Mouse (Mus musculus): ENCODE measurements at regions not wholly inside any gene's neighbourhood (a gene's known extent, or its start where the extent isn't known, plus 50 kb on each side); places are given as distances from the start of the nearest gene placed in this dataset.

DNA sequence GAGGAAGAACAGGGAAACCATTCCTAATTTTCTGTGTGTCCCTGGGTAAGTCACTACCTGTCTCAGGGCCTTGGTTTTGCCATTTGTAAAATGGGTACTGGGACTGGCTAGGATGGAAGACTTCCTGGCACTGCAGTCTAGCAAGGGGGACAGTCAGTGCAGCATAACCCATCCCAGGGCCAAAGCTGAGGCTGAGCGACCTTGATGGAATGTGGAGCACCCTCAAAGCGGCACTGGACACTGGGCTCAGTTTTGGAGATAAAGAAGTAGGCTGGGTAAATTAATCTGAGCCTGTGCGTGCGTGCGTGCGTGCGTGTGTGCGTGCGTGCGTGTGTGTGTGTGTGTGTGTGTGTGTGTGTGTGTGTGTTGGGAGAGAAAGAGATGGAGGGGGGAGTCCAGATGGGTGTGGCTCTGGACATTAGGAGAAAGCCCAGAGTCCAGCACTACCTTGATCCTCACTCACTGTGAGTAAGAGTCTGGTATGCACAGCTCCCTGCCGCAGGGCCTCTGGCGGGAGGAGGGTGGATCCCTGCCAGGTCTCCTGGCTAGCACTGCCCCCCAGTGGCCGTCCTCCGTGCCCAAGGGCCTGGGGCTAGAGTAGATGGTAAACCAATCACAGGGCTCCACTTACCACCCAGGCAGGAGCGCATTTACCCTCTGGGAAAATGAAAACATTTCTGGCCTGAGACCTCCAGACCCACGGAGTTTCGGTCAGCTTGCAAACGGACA is 320.3 kb upstream of the Dio3 start:
- peak; percentile 73 for DNase-seq

DNA sequence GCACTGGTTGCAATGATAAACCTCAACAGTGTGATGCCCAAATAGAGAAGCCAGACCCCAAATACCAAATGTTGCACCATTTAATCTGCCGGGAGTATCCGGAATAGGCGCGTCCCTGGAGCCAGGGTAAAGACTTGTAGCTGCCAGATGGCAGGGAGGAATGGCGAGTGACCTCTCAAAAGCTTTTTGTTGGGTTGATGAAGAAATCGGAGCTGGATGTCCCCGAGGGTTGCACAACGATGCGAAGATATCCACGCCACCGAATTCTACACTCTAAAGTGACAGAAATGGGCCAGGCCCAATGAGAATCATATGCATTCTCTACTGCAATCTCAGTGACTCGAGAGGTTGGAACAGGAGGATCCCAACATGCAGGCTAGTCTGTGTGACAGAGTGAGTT is 312.1 kb upstream of the Dio3 start:
- DNase-seq: peak; percentile 20

DNA sequence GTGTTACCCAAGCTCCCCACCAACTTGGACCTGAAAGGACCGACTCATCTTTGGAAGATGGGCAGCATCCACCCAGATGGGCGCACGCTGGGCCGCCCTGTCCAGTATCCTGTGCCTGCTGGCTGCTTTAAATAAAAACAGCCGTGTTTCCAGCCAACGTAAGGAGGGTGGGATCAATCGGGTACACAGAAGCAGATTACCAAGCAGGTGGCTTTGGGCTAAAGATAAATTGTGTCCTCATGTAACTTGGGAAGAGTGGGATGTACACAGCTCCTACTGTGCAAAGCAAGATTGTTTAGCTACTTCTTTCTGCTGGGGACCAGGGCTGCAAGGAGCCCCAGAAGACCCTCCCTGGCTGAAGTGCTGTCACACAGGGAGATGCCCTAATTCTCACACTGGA is 310.6 kb upstream of the Dio3 start:
- no peak for DNase-seq

DNA sequence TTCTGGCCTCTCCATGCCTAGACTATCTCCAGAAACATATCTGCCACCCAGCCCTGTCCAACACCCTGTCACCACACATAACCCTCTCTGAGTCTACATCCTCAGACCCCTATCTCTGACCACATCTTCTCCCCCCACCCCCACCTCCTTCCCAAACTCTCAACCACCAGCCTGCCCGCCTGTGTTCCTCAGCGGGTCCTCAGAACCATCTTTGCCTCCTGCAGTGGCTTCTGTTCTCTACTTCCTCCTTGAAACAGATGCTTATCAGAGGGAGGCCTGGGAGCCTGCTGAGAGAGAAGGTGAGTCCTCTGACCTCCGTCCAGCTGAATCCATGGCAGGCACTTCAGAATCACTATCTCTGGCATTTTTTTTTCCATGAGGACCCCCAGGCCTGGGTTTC is 307.4 kb upstream of the Dio3 start:
- no peak for DNase-seq

DNA sequence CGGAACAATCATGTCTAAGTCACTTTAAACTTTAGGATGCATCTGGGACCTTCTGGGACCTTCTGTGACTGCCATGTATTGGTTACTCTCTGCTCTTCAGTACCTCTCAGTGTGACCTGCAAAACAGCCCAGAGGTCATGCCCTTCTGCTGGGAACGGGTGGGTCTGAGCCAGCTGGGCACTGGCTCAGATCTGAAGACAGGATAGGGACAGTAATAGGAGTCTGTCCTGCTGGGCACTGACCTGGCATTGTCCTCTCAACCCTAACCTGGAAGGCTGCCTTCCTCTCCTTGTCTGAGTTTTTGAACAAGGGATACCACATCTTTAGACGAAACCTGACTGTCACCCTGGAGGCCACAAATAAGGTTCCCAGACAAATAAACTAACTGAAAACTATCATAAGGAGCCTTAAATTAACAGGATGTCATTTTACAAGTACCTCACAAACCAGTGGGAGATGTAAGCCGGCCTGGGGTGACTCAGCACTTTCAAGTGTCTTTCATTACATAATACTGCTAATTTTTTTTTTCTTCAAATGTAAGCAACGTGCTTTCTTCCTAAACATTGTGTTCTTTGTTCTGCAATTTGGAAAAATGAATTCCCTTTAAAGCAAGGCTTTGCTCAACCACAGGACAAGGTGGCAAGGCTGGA is 306.4 kb upstream of the Dio3 start:
- DNase-seq: peak; percentile 61

DNA sequence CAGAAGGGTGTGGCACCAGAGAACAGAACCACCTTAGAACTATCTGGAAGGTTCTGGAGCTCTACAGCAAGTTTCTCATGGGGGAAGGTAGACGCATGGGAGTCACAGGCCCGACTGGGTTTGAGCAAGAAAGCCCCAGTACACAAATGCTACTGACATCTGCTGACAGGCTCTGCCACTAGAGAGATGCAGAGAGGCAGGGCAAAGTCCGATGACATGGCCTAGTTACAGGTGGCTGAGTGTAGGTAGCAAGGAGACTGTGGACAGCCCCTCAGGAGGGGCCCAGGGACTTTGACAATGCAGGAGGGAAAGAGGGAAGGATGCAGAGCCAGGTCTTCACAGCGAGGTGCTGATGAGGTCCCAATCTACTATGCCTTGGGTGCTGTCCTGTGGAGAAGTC is 305.3 kb upstream of the Dio3 start:
- DNase-seq: no peak

DNA sequence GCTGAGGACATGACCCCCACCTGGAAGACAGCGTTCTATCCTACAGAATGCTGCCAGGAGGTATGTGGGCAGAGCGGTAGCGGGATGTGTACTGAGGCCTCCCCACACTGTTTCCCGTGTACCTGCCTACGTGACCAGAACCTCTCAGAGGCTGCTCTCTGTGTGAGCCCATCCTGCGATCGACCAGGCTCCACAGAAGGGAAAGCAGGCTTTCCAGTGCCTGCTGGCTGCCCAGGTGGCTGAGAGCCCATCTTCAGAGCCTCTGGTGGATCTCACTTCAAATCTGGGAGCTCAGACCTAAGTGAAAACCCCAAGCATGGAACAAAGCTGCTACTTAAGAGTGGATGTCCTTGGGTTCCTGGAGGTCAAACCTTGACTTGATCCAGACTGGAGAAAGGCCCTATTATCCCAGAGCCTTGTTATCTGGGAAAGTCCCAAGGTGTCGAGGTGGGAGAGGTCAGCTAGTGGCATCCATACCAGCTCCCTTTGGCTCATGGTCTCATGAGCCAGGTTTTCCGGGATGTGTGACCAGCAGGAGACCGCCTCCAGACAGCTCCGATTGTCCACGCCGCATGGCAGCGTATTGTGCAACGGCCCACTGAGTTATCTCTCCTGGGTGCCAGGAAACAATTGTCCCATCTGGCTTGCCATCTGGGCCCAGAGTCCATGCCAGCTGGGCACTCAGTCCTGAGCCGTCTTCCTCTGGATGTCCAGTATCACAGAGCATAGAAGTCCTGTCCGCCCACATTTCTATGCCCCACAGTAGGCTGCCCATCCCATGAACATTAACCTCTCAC is 303.5 kb upstream of the Dio3 start:
- DNase-seq: no peak

DNA sequence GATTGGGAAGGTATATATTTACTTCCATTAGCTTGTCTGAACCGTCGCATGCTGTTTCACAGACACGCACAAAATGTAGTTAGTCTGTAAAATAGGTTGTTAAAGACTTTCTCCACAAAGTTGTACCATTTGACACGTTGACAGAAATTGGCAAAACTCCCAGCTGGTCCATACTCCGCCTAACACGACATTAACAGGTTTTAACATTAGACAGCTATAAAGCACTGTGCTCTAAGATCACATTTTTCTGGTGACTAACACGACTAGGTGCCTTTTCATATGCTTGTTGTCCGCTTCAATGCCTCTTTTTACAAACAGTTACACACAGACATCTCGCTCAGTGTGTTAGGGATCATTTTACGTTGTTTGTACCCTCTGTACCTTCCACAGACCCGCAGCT is 294.2 kb upstream of the Dio3 start:
- no peak for DNase-seq

DNA sequence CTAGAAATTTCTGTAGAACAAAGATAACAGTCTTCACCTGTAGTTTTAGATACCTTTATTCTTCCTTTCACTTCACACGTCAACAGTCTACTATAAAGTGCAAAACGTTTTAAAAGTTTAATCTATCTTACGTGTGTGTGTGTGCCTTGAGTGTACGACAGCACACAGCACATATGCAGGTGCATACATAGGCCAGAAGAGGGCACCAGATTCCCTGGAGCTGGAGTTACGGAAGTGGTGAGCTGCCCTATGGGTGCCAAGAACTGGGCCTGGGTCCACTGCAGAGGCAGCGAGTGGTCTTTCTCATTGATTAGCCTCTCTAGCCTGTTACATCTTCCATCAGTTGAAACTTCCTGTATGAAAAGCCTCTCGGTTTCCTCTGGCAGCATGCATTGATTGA is 285.5 kb upstream of the Dio3 start:
- no peak for DNase-seq

DNA sequence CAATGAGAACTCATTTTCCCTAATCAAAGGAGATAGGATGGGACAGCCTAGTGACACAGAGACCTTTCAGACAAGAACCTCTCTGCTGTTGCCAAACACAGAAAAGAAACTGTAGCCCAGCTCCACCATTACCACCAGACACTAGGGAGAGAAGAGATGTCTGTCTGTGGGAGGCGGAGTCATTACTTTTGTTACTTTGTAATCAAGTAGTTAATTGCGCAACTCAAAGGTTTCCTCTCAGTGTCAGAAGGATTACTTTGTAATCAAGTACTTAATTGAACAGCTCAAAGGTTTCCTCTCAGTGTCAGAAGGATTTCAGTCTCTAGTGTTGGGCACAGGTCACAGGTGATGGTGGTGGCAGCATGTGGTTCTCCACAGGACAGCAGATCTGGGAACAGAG is 276.2 kb upstream of the Dio3 start:
- no peak for DNase-seq

DNA sequence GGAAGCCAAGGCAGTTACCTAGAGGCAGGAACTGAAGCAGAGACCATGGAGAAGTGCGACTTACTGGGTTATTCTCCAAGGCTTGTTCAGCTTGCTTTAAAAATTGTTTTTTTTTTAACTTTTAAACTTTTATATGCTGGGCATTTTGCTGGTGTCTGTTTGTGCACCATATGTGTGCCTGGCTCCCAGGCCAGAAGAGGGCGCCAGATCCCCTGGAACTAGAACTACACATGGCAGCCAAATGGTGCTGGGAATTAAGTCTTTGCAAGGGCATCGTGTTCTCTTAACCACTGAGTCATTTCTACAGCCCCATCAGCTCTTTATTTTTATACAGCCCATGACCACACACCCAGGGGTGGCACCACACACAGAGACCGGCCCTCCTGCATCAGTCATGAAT is 269.7 kb upstream of the Dio3 start:
- peak; percentile 9 for DNase-seq

DNA sequence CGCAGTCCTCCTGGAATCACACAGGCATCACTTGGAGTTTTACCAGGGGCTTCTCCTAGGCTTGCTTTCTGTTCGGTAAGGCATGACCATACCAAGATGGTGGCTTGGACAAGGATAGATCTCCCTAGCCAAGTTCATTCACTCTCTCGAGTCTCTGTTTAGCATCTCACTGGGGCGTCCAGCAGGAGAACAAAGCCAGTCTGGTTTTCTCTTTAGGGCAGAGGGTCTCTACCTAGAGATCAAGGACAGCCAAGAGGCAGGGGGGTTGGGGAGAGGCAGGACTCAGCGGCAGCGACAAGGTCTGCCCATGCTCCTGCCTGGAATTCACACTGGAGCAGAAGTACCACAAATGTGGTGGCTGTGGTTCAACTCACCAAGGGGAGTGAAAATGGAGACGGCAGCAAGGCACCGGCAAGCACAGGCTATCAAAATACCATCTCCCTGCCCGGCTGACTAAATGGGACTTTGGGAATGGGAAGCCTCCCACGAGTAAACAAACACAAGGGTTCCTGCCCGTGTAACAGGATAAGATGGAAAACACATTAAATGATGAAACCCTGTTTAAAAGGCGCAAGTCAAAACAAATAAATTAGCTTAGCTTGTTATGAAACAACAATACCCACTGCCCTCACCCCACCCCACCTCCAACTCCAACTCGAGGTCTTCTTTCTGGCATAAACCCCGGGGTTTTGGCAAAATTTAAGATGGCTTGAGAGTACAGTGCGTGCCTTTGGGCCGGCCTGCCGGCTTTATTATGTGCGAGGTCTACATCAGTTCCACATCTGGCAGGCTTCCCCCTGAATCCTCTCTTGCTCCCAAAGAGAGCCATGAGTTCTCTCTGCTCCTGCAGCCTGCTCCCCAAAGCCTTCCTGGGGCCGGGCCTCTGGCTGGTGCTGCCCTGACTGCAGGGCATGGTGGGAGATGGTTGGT is 258.1 kb upstream of the Dio3 start:
- peak; percentile 49 for DNase-seq

DNA sequence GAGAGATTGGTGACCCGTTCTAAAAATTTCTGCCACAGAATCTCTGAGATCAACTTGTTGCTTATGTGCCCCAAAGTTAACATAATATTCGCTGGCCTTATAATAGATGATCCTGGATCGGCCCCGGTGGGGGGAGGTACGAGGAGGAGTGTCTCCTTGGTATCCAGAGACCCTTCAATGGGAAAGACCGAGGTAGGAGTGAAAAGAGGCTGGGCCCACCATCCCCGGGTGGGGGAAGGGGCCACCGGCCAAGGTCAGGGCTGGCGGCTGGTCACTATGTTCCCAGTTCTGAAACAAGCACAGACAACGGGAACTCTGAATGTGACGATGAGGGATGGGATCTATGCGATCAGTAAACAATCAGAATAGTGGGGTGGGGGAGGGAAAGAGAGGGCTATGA is 257.2 kb upstream of the Dio3 start:
- DNase-seq: no peak

DNA sequence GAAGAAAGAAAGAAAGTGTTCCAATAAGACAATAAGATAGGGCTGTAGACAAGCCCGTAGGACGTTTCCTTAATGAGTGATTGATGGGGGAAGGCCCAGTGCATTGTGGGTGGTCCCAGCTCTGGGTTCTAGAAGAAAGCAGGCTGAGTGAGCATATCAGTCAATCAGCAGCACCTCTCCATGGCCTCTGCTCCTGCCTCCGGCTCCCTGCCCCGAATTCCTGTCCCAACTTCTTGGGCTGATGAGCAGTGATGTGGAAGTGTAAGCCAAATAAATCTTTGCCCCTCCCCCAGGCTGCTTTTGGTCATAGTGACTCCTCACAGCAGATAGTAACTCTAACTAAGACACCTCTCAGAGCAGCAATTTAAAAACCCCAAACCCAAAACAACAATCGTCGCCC is 256.2 kb upstream of the Dio3 start:
- DNase-seq: no peak

DNA sequence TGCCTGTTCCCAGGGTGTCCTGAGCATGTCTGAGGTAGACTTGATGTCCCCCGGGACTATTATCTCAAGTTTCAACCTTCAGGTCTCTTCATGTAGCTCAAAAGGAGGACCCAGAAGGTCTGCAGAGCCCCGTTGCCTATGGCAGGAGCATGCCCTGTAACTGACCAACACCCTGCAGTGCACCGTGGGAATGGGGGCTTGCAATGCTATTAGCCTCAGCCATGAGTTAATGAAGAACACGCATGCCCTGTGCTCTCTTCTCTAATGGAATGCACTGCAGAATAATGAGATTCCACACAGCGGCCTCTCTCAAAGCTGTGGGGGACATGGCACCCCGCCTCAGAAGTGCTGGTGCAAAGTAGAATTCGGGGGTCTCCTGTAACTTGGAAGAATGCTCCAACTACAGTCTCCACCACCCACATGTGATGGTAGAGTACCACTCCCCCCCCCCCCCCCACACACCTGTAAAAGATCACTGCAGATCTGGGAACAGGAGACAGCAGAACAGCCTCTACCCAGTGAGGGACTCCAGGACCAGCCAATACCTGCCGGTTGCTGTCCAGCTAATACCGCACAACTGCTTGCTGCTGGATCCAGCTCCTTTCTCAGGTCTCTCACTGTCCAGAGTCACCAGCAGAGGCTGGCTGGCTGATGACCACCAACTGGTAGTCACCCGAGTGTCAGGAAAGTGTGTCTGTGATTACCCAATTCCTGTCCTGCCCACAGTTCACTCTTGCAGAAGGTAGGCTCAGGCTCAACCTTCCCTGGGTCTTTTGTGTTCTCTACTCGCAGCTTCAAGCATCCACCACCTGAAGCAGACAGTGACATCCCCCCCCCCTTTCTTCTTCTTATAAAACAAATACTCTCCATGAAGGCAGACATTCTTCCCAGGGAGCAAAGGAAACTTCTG is 255.4 kb upstream of the Dio3 start:
- DNase-seq: no peak

DNA sequence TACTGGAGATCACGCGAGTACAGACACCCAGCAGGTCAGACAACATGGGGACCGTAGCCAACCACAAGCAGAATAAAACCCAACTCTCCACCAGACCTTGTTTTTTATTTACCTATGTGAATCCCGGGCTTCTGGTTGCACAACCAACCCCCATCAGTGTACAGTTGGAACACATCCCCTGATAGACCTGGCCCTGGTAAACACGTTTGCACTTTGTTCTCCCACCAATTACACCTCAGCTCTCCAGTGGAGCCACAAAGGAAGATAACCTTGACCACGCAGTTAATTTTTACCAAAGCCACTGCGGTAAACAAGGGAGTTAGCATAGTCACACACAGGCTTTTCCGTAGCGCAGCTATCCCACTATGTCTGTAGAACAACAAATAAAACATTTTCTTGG is 254.6 kb upstream of the Dio3 start:
- DNase-seq: no peak

DNA sequence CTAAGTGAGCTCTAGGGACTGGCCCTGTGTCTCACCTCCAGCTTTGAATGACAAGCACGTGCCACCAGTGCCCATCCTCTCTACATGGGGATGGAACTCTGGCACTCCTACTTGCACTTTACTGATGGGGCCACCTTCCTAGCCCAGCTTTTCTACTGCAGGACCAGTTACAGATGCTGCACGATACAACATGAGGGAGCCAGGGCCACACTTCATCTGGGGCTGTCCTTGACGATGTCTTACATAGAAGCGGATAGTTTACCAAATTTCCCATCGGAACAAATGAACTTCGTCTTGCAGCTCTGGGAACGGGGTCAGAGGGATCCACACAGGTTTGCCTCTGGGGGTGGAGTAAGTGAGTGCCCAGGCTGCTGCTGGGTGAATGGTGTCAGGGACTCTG is 253.7 kb upstream of the Dio3 start:
- no peak for DNase-seq

DNA sequence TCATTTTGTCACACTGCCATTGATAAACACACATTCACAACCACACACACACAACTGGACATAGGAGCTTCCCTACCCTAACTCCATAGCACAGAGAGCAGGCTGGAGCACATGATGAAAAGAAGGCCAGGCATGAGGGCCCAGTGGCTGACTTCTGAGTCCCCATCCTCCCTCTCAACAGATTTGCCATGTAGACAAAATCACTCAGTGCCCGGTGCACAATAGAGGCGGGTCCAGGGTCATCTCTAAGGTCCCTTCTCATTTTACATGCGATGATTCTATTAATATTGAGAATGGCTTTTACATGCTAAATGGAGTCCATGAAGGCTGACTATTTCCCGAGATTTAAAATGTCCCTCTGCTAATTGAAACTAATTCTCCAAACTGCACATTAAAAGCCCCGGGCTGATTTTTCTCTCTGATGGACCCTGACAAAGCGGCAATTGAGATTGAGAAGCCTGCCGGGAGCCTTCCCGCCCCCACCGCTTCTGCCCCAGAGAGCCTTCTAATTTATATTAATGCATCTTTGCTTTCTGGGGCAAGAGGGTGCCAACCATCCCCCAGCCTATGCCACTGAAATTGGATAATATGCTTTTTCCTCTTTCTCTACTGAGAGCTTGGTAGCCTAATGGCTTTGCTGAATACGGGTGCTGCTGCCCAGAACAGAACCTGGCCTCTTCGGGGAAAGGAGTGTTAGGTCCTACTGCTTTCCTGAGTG is 252.7 kb upstream of the Dio3 start:
- DNase-seq: no peak

DNA sequence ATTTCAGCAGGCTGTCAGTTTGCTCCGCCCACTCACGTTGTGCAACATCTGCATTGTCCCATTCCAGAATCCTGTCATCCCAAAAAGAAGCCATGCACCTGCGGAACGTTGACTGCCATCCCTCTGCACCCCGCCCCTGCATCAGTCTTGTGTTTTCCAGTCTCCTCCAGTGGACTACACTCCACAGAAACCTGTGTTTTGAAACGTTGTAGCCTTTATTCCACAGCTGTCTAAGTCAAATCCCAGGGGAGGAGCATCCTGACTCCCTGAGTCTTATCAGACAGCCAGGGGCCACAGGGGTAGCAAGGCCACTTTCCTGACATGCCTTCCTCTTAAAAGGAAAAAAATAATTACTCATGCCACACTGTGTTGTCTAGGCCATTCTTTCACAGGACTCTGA is 251.5 kb upstream of the Dio3 start:
- DNase-seq: no peak

DNA sequence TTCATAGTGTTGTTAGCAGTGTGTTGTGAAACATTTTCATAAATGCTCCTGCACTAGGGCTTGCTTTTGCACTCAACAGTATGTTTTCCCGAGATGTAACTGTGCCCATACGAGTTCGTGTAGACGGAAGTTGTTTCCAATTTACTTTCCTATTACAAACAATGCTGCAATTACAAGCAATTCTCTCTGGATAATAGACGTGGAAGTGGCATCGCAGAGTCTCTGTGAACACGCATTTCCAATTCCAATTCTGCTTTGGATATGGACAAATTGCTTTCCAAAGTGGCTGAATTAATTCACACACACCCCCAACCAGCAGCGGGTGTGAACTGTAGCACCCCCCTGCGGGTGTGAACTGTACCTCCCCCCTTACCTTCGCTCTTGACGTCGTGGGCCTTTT is 250.9 kb upstream of the Dio3 start:
- DNase-seq: no peak

DNA sequence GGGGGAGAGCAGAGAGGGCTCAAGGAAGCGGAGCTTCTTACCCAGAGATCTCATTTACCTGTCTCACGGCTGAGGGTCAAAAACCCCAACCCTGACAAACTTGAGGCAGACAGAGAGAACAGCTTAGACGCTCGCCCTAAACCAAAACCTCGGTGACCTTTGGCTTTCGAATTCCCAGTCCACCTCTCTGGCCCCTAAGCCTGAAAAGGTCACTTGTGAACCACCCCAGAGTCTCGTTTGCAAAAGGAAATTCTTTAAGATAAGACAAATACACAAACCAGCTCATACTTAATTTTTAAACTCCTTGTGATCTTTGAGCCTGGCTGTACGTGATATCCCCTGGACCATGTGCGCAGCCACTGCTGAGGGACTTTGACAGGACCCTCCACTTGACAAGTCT is 250.2 kb upstream of the Dio3 start:
- no peak for DNase-seq
